Mouse (Mus musculus) C2C12 (cell line): ENCODE data around the gene Cby1.

Source experiments
- CTCF ChIP-seq: IDR thresholded peaks from one replicate; pipeline ENCODE4 v1.5.1; 2011; ENCODE audit not compliant: control insufficient read depth, insufficient read depth, insufficient read length
- FOSL1 ChIP-seq: IDR thresholded peaks from one replicate; pipeline ENCODE4 v1.8.0; 2011; ENCODE audit warnings: mild to moderate bottlenecking, low read length; ENCODE audit not compliant: poor library complexity, insufficient read depth, severe bottlenecking
- MAX ChIP-seq: IDR thresholded peaks from one replicate; pipeline ENCODE4 v1.6.1; 2011; ENCODE audit warnings: mild to moderate bottlenecking, control low read depth
- MYOD1 ChIP-seq: IDR thresholded peaks from one replicate; pipeline ENCODE4 v1.6.1; 2011; ENCODE audit warnings: low read depth; ENCODE audit not compliant: control insufficient read depth, insufficient read length
- MYOG ChIP-seq: IDR thresholded peaks from one replicate; pipeline ENCODE4 v1.6.1; 2011; ENCODE audit not compliant: control insufficient read depth, insufficient read length; ENCODE audit errors: extremely low read depth
- USF1 ChIP-seq: IDR thresholded peaks from one replicate; pipeline ENCODE4 v1.6.1; 2011; ENCODE audit warnings: low read depth, mild to moderate bottlenecking, control low read depth, moderate library complexity

DNA sequence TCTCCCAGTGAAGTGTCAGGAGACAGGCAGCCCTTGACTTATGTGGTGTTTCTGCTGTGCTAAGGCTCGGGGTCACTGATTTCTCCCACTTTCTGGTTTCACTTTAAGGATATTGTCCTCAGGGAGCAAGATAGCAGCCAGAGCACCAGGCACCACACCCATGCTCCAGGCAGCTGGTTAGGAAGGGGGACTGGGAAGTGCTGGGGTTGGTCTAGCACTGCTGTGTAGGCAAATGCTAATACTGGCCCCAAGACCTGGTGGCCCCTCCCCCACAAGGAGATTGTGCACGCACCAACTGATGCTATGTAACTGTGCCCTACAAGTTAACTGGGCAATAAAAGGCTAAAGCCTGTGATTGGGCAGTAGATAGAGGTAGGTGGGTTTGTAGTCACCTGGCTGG lies 28.5 kb upstream of the Cby1 start:
- TF ChIP-seq CTCF (no peak), MYOG (no peak), MYOD1 (no peak), FOSL1 (no peak), USF1 (no peak), MAX (no peak)
